Mouse (Mus musculus) left cerebral cortex, postnatal 25 days (tissue): ENCODE results near the gene Tmem170. TPM values are rescaled to one million over a fixed set of nuclear protein-coding genes. Genes with fewer than 3 reads are reported as not detected.
A peak's percentile ranks its signal among the peaks of the same experiment; 100 is the strongest.
"Not testable (repeated sequence)": the region's sequence is repeated elsewhere in the genome, so short reads cannot be mapped to it uniquely, and the experiment has no call there.

Experiments
- DNase-seq, 2 experiments: peaks; one replicate each; pipeline ENCODE4 v3.0.0; 2022; ENCODE audit warnings: low spot score in 2 of 2, mixed read lengths in 1 of 2
- intact Hi-C: fragments of 180-260 bp; cut with DNase I; formaldehyde crosslinking; loops from one replicate; pipeline ENCODE4 v1.15.1; 2025
- total RNA-seq, 2 experiments: library from RNA; stranded (reverse); gene quantifications; 2 replicates each; pipeline ENCODE4 v1.2.3; 2021

The Tmem170 gene
- total RNA-seq, 2 experiments from 2014 or later, result 3.6 to 4.3 TPM

DNA sequence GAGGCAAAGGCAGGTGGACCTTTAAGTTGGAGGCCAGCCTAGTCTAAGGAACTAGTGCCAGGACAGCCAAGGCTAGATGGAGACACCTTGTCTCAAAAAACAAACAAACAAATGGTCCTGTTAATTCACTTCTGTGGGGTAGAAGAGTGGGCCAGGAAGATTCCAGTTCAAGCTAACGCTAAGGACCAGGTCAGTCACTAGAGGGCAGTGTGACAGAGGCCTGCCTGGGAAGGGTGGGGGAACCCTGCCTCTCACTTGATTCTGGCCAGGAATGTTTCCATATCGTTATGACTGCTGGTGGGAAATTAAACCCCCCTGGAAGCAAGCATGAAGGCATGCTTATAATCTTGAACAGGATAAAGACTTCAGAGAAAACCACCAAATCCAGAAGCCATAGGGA is 5.0 kb upstream of the Tmem170 start:
- intact Hi-C loops, result loop anchor here (1.0 kb wide), 1 partner anchor 109 kb away; no protein-coding TSS in a partner anchor
- DNase-seq, result peak in 1 of 2 experiments; percentile 20

DNA sequence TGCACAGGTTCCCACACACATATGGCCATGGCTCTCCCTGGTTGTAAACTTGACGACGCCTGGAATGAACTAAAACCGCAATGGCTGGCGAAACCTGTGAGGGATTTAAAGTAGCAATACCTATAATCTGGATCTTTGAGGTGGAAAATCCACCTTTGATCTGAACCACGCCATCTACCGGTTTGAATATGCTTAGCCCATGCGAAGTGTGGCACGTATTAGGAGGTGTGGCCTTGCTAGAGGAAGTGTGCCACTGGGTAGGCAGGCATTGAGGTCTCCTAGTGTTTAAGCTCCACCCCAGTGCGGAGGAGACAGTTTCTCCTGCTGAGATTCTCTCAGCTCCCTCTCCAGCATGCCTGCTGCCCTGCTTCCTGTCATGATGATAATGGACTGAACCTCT is 1.2 kb upstream of the Tmem170 start:
- no peak for DNase-seq
- intact Hi-C loops, result loop anchor here (2.0 to 10.0 kb wide), 3 partner anchors 35 to 1757 kb away; partner anchors contain the start of genes Chst5 and Mon1b

DNA sequence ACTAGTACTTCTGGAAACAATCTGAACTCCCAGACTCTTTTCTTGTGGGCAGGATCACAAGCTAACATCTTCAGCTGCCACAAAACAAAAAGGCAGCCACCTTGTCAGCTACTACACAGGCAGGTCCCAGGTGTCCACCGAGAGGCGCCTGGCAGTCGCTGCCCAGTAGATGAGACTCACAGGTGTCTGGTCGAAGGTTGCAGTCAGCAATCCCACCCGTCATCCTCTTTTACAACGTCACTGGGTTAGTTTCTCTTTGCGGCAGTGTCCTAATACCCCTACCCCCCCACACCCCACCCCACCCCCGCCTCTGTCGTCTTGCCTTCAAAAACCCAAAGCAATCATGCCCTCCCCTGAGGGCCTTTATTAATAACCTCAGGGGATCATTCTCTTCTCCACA is 792 bp downstream of the Tmem170 start:
- intact Hi-C loops, result loop anchor here (2.0 to 10.0 kb wide), 3 partner anchors 37 to 1759 kb away; partner anchors contain the start of genes Chst5 and Mon1b

DNA sequence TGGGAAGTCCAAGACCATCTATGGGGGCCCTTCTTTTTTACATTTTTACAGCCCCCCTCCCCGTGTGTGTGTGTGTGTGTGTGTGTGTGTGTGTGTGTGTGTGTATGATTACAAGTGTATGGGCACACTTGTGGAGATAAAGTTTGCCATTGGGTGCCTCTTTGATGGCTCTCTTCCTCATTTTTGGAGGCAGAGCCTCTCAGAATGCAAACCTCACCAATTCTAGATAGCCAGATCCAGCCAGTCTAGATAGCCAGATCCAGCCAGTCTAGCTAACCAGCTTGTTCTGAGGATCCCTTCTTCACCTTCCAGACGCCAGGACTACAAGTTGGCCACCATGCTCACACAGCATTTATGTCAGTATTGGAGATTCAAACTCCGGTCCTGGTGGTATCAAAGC is 5.3 kb downstream of the Tmem170 start:
- intact Hi-C loops, result loop anchor here (10.0 kb wide), 1 partner anchor 1764 kb away; the partner anchor contains the start of gene Mon1b
- no peak for DNase-seq

More for the DNA sequence above, 792 bp downstream of the Tmem170 start:
- DNase-seq, result no peak

DNA sequence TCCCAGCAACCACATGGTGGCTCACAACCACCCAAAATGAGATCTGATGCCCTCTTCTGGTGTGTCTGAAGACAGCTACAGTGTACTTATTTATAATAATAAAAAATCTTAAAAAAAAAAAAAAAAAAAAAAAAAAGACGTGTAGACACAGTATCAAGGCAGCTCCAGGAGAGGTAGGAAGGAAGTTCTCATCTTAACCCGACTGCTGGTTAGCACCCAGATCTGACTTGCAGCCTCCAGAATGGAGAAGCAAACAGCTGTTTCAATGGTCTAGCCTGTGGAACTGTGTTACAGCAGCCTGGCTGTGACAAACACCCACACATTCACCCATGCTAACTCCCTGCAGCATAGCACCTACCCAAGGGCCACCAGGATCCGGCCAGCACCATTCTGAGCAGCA is 6.2 kb downstream of the Tmem170 start:
- intact Hi-C loops, result loop anchor here (10.0 kb wide), 1 partner anchor 1764 kb away; the partner anchor contains the start of gene Mon1b
- DNase-seq, result no peak

DNA sequence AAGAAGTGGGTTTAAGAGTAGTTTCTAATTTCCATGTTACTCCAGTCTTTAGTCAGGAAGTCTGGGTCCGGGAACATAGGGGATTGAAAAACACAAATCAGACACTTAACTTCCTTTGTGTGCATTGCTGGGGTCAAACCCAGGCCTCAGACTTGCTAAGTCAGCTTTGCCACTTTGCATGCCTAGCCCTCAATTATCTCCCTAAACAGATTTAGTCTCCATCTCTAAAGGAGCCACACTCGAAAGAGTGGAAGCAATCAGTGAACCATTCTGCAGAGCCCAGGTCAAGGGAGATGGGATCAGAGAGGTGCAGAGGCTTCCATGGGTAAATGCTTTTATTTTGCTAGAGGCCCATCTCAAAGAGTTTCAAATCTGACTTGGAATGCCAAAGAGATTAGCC is 7.9 kb downstream of the Tmem170 start:
- intact Hi-C loops, result no loop called here
- no peak for DNase-seq

DNA sequence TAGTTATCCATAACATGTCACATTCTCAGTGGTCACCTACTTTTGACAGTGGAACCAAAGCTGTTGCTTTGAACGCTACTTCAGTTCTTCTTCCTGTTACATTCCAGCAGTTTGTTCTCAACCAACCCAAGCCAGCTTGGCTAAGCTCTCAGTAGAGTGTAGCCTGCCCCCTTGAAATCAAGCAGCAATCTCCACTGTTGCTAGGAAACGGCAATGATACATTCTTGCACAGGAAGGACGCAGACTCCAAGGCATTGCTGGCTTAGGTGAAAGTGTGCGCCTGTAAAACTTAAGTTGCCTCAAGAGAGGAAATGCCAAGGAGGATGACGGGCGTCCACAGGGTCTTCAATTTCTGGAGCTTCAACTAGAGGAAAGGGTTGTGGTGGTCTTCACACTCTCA is 10.7 kb downstream of the Tmem170 start:
- intact Hi-C loops, result no loop called here
- DNase-seq, result no peak

DNA sequence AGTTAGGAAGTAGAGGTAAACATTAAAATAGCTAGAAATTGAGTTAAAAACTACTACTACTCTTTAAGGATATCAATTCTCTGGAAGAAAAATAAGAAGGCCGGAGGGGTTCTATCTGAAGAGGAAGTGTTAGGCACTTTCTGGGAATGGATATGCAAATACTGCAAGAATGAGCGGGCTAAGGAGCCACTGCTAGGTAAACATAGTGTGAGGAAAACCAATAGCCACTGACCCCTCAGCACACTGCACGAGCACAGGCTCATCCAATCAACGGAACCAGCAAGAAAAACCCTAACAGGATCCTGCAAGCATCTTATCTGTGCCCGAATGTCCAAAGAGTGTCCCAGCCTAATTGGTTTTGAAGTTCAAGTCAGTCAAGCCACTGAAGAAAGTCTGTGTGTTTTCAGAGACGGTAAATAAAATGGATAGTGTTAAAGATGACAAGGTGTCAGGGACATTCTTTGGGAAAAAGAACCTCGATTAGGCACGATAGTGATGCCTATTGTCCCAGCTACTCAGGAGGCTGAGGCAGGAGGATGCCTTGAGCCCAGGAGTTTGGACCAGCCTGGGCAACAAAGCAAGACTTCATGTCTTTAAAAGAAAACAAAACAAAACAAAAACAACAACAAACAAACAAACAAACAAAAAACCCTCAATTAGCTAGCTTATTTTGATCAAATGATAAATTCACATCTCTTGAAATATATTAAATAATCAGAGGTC is 11.3 kb downstream of the Tmem170 start:
- intact Hi-C loops, result no loop called here
- no peak for DNase-seq

DNA sequence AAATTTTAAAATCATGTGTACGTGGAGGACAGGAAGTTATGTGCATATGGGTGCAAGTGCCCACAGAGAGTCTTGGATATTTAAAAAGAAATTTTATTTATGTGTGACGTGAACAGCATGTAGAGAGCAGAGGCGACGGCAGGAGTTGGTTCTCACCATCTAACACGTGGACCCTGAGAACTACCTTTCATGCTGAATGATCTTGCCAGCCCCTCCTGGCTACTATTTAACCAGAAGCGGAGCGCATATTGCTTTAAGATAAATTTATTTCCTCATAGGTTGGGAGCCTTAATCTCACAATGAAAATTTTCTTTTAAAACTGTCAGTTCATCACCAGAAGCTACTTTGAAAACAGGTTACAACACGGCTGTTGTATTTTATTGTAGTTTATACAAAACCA is 11.9 kb downstream of the Tmem170 start:
- no peak for DNase-seq
- intact Hi-C loops, result no loop called here

DNA sequence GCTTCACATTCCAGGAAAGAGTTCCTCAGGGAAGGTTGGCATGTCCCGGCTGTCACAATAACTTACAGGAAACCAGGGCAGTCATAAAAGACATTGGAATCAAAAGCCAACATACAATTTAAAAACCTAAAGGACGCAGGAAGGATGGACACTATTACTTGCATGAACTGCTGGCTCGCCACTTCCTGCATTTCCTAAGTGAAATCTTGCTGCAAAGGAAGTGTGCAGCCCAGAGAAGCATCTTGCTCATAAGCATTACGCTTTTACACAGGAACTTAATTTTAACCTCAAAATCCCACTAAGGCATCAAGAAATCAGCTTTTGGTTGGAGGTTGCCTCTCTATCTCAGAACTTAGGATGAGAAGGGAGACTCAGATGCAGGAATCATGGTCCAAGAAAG is 13.3 kb downstream of the Tmem170 start:
- intact Hi-C loops, result no loop called here

DNA sequence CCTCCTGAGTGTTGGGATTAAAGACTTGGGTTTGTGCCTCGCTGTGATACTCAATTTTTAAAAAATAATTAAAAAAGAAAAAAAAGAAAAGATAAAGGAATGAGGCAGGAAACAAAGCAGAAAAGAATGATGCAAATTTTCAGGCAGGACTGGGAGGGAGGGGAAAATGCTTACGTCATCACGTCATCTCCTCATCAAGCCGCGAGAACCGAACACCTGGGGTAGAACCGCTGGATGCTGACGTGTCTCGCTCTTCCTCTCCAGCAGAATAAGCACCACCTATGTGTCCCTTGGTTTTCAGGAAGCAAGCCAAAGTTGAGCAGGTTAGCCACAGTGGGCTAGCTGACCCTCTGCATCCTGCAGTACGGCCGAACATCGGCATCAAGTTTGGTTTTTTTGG is 20.6 kb downstream of the Tmem170 start:
- intact Hi-C loops, result no loop called here
- no peak for DNase-seq

More for the DNA sequence above, 13.3 kb downstream of the Tmem170 start:
- no peak for DNase-seq

DNA sequence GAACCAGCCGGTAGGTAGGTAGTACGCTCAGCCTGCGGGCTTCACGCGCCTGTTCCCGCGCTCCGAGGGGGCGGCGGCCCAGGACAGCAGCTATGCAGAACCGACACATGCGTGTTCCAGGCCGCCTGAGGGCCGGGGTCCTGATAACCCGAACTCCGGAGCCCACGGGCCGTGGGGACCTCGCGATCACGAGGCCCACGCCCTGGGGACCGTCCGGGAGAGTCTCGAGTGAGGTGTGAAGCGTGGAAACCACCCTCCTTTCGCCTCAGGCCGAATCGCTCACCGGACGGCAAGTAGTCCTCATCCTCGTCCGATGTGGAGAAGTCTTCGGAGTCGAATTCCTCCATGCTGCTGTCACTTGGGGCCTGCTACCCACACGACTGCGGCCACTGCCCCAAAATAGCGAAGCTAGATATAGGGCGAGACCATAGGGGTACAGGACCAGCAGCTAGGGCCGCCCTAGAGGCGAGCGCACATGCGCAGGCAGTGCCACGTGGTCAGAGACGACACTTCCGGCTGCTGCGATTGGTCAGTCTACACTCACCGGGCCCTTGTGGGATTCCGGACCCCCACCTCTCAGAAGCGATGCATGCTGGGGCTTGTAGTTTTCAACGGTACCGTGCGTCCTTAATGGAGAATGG is 22.6 kb downstream of the Tmem170 start, which contains the start of gene Cfdp1:
Gene Cfdp1, minus strand, starts transcription at position 431 of the 641 bp plus-strand sequence.
- intact Hi-C loops, result no loop called here
- DNase-seq, result peak; percentile 97 to 99

DNA sequence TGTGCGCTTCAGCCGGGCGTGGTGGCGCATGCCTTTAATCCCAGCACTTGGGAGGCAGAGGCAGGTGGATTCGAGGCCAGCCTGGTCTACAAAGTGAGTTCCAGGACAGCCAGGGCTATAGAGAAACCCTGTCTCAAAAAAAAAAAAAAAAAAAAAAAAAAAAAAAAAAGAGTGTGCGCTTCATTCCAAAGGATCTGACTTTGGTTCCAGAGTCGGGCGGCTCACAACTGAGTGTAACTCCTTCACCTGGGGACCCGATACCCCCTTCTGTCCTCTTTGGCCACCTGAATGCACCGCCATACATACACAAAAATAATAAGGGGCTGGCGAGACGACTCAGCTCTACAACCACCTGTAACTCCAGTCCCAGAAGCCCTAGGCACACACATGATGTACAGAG is 23.3 kb downstream of the Tmem170 start:
- intact Hi-C loops, DNase-seq: not testable (repeated sequence)

DNA sequence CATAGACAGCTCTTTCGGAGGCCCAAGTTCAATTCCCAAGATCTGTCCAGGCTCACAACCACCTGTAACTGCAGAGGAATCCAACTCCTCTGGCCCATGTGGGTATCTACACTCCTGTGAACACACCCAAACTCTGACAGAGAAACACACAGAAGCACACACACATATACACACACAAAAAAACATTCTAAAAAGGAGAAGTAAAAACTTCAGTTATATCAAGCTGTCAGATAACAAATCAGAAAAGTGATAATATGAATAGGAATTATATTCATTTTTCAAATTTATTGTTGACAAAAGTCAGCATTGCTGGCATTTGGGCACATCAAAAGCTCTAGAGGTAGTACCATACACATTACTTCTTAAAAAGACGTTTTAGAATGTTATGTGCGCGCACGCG is 29.8 kb downstream of the Tmem170 start:
- intact Hi-C loops, result no loop called here
- no peak for DNase-seq

DNA sequence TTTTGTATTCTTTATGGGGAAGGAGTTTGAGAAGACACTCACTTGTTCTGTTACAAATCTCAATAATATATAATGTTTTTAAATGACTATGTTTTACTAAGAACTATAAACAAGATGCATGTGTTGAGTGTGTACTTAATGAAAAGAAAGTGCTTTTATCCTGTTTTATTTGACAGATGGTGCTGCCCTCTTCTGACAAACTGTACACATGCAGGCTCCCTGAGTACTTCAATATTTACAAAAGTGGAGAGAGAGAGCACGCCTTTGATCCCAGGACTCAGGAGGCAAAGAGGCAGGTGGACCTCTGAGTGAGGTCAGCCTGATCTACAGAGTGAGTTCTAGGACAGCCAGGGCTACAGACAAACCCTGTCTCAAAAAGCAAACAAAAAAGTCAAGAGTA is 41.0 kb downstream of the Tmem170 start:
- intact Hi-C loops, result loop anchor here (2.0 kb wide), 1 partner anchor 157 kb away; no protein-coding TSS in a partner anchor
- peak in 1 of 2 experiments; percentile 34 for DNase-seq

DNA sequence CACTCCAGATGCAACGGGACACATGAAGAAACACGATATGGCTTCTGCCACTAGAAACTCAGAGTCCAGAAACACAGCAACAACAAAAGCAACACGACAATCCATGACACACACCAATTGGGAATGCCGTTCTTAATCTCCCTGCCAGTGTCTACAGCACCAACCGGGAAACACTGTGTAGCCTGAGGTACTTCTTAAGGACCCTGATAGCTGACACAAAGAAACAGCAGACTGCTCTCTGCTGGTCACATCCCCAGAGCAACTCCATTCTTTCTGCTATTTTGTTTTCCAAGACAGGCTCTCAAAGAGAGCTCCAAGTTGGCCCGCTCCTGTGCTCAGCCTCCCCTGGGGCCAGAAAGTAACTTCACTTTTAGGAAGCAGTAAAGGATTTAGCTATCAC is 42.5 kb downstream of the Tmem170 start:
- intact Hi-C loops, result loop anchor here (2.0 kb wide), 1 partner anchor 155 kb away; no protein-coding TSS in a partner anchor
- DNase-seq, result no peak

DNA sequence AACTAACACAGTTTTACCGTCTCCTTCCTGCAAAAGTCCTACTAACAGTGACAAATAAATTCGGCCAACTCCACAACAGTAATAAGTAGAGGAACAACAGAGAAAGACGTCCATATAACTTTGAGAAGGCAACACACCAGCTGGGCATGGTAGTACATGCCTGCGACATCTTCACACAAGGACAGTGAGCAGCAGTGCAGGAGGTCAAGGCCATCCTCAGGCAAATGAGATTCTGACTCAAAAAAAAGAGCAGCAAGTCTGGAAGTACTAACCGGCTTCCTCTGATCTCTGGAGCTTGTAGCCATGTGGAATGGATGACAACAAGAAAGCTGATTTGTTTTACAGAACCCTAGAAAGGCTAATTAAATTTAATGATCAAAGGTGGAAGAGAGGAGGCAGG is 43.6 kb downstream of the Tmem170 start:
- DNase-seq, result no peak
- intact Hi-C loops, result no loop called here

DNA sequence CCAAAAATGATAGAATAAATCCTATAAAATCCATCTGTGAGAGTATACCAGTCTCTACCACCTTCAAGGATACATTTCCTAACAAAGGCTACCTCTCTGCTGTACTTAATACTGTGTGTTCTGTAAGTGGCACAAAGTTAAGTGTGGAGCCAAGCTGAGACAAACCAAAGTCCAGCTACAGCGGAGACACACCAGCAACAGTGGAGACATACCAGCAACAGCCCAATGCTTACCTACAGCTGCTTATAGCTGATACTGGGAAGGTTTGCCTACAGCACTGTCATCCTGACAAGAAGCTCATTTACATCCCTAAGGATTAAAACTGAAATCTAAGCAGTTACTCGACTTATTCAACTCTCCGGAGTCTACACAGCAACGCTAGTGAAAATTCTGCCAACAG is 44.6 kb downstream of the Tmem170 start:
- intact Hi-C loops, result no loop called here
- DNase-seq, result no peak

DNA sequence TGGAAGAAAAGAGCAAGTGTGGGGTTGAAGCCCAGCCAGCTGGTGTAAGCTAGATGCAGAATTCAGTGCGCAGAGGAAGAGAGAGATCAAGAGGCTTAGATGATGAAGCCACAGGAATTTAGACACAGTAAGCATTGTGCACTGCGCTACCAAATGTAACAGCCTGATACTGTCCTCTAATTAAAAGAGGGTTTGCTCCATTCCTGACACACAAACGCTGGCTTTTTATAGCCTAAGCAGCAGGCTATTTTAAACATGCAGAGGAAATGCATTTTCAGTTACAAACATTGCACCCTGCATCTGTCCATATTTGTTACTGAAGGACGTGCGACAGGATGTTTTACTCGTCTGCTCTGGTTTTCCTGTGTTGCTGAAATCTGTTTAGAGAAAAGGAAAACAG is 48.0 kb downstream of the Tmem170 start:
- DNase-seq, result peak; percentile 17 to 42
- intact Hi-C loops, result loop anchor here (10.0 kb wide), 1 partner anchor 294 kb away; the partner anchor contains the start of gene Znrf1

DNA sequence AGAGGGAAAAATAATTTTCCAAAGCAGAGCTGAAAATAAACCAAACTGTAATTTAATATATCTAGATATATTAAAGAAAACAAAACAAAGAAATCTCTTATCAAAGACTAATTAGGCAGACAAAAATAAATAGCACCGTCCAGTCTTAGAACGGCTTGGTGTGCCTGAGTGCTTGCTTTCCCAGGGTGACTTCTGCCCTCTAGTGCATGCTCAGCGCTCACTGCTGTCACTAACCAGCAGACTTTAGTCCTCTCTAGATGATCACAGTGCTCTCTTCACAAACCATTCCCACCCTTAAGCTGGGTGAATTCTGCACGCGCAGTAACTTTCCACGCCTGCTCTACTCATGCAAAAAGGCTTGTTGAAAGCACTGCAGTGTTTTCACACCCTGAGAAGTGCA is 51.3 kb downstream of the Tmem170 start:
- DNase-seq, result no peak

More for the DNA sequence above, 51.3 kb downstream of the Tmem170 start:
- intact Hi-C loops, result loop anchor here (2.0 to 10.0 kb wide), 2 partner anchors 146 to 290 kb away; partner anchors contain the start of gene Znrf1
